Mouse (Mus musculus) embryonic fibroblast, embryonic 13.5 days (primary cell): Measurements from ENCODE around the gene Olfr657.

Experiments
- CTCF ChIP-seq: IDR thresholded peaks from 2 replicates; pipeline ENCODE4 v1.5.1; 2011; ENCODE audit warnings: mild to moderate bottlenecking, control low read depth, low read length, moderate library complexity, borderline replicate concordance; ENCODE audit not compliant: insufficient read depth
- POLR2A ChIP-seq: IDR thresholded peaks from 2 replicates; pipeline ENCODE4 v1.6.1; 2011; ENCODE audit warnings: low read depth, mild to moderate bottlenecking, control low read depth, low read length, moderate library complexity

- TF ChIP-seq POLR2A (no peak), CTCF (no peak)
These were observed 37.9 kb upstream of the Olfr657 start, which contains the start of gene Olfr654 for GRCm38 (mm10) chr7:104586725-104587124.
